Mouse (Mus musculus) gastrocnemius, adult 18-20 months (tissue): ENCODE results near the gene Tjp3. TPM values are rescaled to one million over a fixed set of nuclear protein-coding genes. Genes with fewer than 3 reads are reported as not detected.
"Not testable (repeated sequence)": the region's sequence is repeated elsewhere in the genome, so short reads cannot be mapped to it uniquely, and the experiment has no call there.

Experiments used
- DNase-seq: peaks from one replicate; pipeline ENCODE4 v3.0.0; 2021; ENCODE audit warnings: low spot score
- microRNA-seq: library from miRNA; unstranded; fragments of <30 nt; microRNA quantifications from one replicate; pipeline ENCODE4 v1.2.0, GENCODE M21; 2021
- total RNA-seq, 2 experiments: library from RNA; stranded (reverse); gene quantifications; 2 replicates each; pipeline ENCODE4 v1.2.3; 2021

The Tjp3 gene
- total RNA-seq, 2 experiments from 2014 or later: not detected

- DNase-seq: no peak
Measured at GRCm38 (mm10) chr10:81236471-81237268, 54.7 kb downstream of the Tjp3 start.

GRCm38 (mm10) chr10:81234206-81234605 is 57.2 kb downstream of the Tjp3 start:
- no peak for DNase-seq

- DNase-seq: no peak
Measured at GRCm38 (mm10) chr10:81233226-81233585, 58.2 kb downstream of the Tjp3 start.

GRCm38 (mm10) chr10:81232580-81233225 is 58.7 kb downstream of the Tjp3 start, which contains the start of gene Zfr2:
Gene Zfr2 (plus strand): TSS chr10:81233155.
- peak; percentile 88 for DNase-seq

- DNase-seq: no peak
Measured at GRCm38 (mm10) chr10:81231436-81231835, 59.9 kb downstream of the Tjp3 start.

- no peak for DNase-seq
Measured at GRCm38 (mm10) chr10:81230438-81231332, 60.7 kb downstream of the Tjp3 start, which contains the start of gene Atcay. Gene Atcay (minus strand): TSS chr10:81230833.

- DNase-seq: no peak
Measured at GRCm38 (mm10) chr10:81229735-81230437, 61.5 kb downstream of the Tjp3 start.

GRCm38 (mm10) chr10:81223731-81224130 is 67.7 kb downstream of the Tjp3 start:
- DNase-seq: not testable (repeated sequence)

Small RNAs within 50 kb of the gene (microRNA-seq; reads per million reads assigned to microRNA genes)
- 34.1 reads per million, percentile 45 among the genes with 10 or more reads in this experiment for gene Mir3057

Other genes with a start within 250 kb of the Tjp3 start
- 100 to 1,000 TPM; 101 to 103 TPM for gene Sgta, start 231.4 kb downstream of the Tjp3 start, total RNA-seq
- gene Thop1, start 221.5 kb downstream of the Tjp3 start, total RNA-seq: 10 to 100 TPM; 21.1 to 26.0 TPM
- under 1 TPM in 1 of 2 experiments, not detected in 1; 0.09 TPM for gene Creb3l3, start 192.7 kb downstream of the Tjp3 start, total RNA-seq
- 100 to 1,000 TPM; 173 to 189 TPM for gene Map2k2, start 185.7 kb downstream of the Tjp3 start, total RNA-seq
- gene Zbtb7a, start 156.4 kb downstream of the Tjp3 start, total RNA-seq: 10 to 100 TPM; 22.1 to 24.5 TPM
- 10 to 100 TPM; 15.3 to 17.1 TPM for gene Pias4, start 123.7 kb downstream of the Tjp3 start, total RNA-seq
- gene Eef2, start 115.0 kb downstream of the Tjp3 start, total RNA-seq: 1,000 to 10,000 TPM; 1,320 to 1,335 TPM
- 10 to 100 TPM; 25.5 to 28.4 TPM for gene Dapk3, start 108.6 kb downstream of the Tjp3 start, total RNA-seq
- gene 4930442H23Rik, start 107.7 kb downstream of the Tjp3 start, total RNA-seq: not detected
- gene Nmrk2, start 89.5 kb downstream of the Tjp3 start, total RNA-seq: 100 to 1,000 TPM in 1 of 2 experiments, 10 to 100 TPM in 1; 59.9 to 118 TPM
- gene Atcay, start 60.7 kb downstream of the Tjp3 start, total RNA-seq: not detected
- 1 to 10 TPM; 1.9 to 2.7 TPM for gene Zfr2, start 58.4 kb downstream of the Tjp3 start, total RNA-seq
- gene Matk, start 38.6 kb downstream of the Tjp3 start, total RNA-seq: not detected
- 100 to 1,000 TPM; 106 to 116 TPM for gene Mrpl54, start 24.6 kb downstream of the Tjp3 start, total RNA-seq
- 100 to 1,000 TPM; 102 to 105 TPM for gene Apba3, start 24.6 kb downstream of the Tjp3 start, total RNA-seq
- gene Pip5k1c, start 1.4 kb upstream of the Tjp3 start, total RNA-seq: 10 to 100 TPM; 19.7 to 20.4 TPM
- 10 to 100 TPM; 10.1 to 10.9 TPM for gene Cactin, start 29.5 kb upstream of the Tjp3 start, total RNA-seq
- gene Tbxa2r, start 37.1 kb upstream of the Tjp3 start, total RNA-seq: under 1 TPM; 0.16 to 0.55 TPM
- gene Gipc3, start 51.7 kb upstream of the Tjp3 start, total RNA-seq: 1 to 10 TPM in 1 of 2 experiments, under 1 TPM in 1; 0.39 to 1.4 TPM
- gene Hmg20b, start 58.9 kb upstream of the Tjp3 start, total RNA-seq: 10 to 100 TPM; 14.7 to 19.6 TPM
- gene Mfsd12, start 65.9 kb upstream of the Tjp3 start, total RNA-seq: 1 to 10 TPM; 2.3 to 2.8 TPM
- under 1 TPM; 0.23 to 0.66 TPM for gene 4930404N11Rik, start 74.2 kb upstream of the Tjp3 start, total RNA-seq
- gene Fzr1, start 86.9 kb upstream of the Tjp3 start, total RNA-seq: 10 to 100 TPM; 15.3 to 15.4 TPM
- gene Dohh, start 92.8 kb upstream of the Tjp3 start, total RNA-seq: 10 to 100 TPM; 41.1 to 44.1 TPM
- under 1 TPM; 0.57 to 0.97 TPM for gene Gm48551, start 92.9 kb upstream of the Tjp3 start, total RNA-seq
- gene Gm48552, start 97.4 kb upstream of the Tjp3 start, total RNA-seq: under 1 TPM in 1 of 2 experiments, not detected in 1; 0.34 TPM
- not detected for gene Smim24, start 101.5 kb upstream of the Tjp3 start, total RNA-seq
- gene Nfic, start 164.1 kb upstream of the Tjp3 start, total RNA-seq: 100 to 1,000 TPM; 232 to 244 TPM
- under 1 TPM; 0.05 to 0.07 TPM for gene Celf5, start 191.1 kb upstream of the Tjp3 start, total RNA-seq
- 10 to 100 TPM; 41.0 to 45.8 TPM for gene Ncln, start 204.8 kb upstream of the Tjp3 start, total RNA-seq
- under 1 TPM; 0.71 to 0.78 TPM for gene S1pr4, start 208.6 kb upstream of the Tjp3 start, total RNA-seq
- gene Gna15, start 232.6 kb upstream of the Tjp3 start, total RNA-seq: under 1 TPM; 0.53 to 0.57 TPM